Mouse (Mus musculus) megakaryocyte, embryonic 14.5 days (primary cell): ENCODE measurements around the gene Il17ra.

Experiments used
- FLI1 ChIP-seq: IDR thresholded peaks from 2 replicates; pipeline ENCODE4 v1.6.1; 2012; ENCODE audit warnings: low read length, inconsistent platforms, mixed read lengths
- GATA1 ChIP-seq: IDR thresholded peaks from 3 replicates; pipeline ENCODE4 v1.6.1; 2012; ENCODE audit warnings: mixed read lengths, low read length, inconsistent platforms, borderline replicate concordance

- no peak for TF ChIP-seq GATA1
- no peak for TF ChIP-seq FLI1
Measured at GRCm38 (mm10) chr6:120471991-120472441, 9.0 kb downstream of the Il17ra start.
